Mouse (Mus musculus): Measurements from ENCODE around the gene Atr.

DNA sequence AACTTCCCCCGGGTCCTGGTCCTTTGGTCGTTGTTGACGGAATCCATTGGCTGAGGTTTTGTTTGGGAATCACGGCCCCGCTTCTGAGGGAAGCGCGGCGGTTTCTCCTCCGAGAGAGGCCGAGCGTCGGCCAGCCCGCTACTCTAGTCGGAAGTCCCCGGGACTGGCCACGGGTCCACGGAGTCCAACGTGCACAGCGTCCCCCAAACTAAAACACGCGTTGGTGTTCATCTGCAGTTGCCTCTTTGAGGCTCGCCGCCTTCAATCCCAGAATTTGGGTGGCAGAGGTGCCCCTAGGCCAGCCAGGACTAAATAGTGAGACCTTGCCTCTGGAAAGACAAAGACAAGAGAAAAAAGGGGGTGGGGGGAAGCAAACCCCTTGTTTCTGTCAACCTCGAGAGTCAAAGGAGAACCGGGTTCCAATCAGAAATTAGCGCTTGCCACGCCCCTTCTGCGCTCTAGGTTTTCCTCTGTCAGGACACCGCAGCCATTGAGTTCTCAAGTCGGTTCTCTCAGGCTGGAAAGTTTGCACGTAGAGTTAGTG lies 702 bp downstream of the Atr start:
- TF ChIP-seq POLR2A (IDR thresholded peaks at IDR 0.05; ENCODE audit: low read depth, low read length) (no peak), CTCF (IDR thresholded peaks at IDR 0.05; ENCODE audit: extremely low read depth, insufficient read depth, insufficient read length, insufficient replicate concordance) (no peak)

Measured in spleen, adult 2 months (tissue).